Mouse (Mus musculus) inflammation-experienced regulatory T-cells, adult 6 months (primary cell): ENCODE measurements around the gene Ubr3. TPM values are rescaled to one million over a fixed set of nuclear protein-coding genes. Genes with fewer than 3 reads are reported as not detected.

Experiments
- ATAC-seq: one replicate; pipeline ENCODE4 v1.8.0; 2017
- polyA plus RNA-seq, 3 experiments: library from polyadenylated mRNA; unstranded; fragments of 100-300 nt; shearing (Covaris generic); gene quantifications; one replicate each; pipeline ENCODE4 v1.2.1; 2017

The Ubr3 gene
- polyA plus RNA-seq, 3 experiments from 2014 or later: 13.4 to 19.8 (median 13.7) TPM

DNA sequence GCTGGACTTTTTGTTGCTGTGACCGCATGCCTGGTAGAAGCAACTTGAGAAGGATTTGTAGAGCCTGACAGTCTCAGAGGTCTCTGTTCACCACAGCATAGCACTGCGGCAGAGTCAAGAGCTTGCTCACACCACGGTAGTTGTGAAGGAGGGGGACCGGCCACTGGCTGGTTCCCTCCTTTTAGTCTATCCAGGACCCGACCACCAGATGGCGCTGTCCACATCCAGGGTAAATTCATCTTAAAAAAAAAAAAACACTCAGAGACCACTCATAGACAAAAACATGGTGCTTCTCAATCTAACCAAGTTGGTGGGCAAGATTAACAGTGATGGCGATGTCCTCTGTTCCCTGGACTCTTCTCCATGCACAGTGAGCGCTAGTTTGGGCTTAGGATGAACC is 140.2 kb downstream of the Ubr3 start:
- no peak for ATAC-seq

DNA sequence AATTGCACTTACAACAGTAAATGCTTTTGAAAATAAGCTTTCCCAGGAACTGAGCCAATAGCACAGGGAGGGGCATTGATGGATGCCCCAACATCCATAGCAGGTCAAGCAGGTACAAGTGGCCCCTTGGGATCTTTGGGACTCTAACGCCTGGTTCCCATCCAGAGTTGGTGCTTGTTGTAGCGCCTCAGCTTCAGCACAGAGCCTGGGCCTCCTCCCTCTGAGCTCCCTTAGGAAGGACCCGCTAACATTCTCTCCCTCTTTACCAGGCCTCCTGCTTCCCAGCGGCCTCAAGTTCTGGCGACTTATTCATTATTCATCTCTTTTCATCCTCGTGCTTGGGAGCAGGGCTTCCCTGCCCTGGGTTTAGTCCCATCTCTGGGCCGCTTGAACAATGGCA is 141.7 kb downstream of the Ubr3 start, which contains the start of gene Myo3b:
Gene Myo3b (plus strand): TSS at position 375 of the 400 bp plus-strand sequence.
- no peak for ATAC-seq

DNA sequence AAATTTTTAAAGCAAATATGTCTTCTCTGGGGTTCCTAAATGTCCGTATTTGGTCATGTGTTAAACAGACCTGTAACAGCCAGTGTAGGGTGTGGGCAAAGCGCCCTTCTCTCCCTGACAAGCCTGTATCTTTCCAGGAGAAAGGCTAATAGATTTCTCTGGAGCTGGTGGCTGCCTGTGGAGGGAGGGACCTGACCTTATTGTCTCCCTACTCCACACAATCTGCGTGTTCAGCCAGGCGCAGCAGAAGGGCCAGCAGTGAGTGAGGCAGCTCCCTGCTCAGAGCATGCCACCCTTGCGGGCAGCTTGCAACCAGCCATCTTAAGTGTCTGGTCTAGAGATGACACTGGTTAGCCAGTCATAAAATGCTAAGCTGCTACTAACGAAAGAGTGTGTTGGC is 147.4 kb downstream of the Ubr3 start:
- ATAC-seq: no peak

DNA sequence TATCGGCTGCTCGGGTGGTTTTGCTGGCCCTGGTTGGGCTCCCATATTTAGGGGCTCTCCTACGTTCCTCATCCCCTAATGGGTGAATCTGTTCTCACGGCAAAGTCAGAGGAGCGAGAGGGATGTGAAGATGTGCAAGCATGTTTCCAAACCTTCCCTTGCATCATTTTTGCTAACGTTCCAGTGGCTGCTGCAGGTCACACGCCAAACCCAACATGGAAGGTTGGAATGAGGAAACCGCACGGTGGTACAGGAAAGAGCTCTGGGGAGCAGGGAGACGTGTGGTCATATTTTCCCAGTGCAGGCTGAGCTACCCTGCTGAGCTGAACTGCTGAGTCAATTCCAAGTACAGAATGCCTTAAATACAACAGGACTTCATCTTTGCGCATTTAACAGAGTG is 150.8 kb downstream of the Ubr3 start:
- ATAC-seq: no peak

DNA sequence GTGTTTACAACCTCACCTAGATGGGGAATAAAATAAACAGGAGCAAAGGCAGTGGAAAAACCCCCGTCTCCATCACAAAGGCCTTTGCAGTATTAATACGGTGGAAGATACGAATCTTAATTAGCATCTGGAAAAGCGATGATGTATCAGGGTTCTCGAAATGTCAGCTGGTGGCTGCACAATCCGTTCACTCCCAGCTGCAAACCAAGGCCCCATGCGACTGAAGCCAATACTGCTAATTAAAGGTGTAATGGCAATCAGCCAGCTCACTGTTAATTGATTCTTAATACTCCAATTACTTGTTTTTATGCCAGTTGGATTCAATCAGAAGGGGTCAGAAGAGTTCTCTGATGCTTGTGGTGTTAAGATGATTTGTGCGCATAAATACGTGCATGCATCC is 156.8 kb downstream of the Ubr3 start:
- ATAC-seq: no peak

DNA sequence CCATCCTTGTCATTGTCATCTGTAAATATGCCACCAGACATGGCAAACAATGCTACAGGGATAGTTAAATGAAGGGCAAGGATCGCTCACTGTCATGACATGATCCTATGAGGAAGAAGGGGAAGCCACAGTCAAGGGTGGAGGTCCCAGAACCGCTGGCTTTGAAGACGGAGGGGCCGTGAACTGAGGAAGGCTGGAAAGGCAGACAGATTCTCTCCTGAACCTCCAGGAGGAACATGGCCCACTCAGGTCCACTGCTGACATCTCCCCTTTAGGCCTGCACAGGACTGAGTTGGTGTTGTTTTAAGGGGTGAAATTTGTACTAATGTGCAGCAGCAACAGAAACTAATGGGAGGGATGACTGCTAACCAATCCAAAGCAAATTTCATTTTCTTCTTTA is 161.2 kb downstream of the Ubr3 start:
- ATAC-seq: no peak

DNA sequence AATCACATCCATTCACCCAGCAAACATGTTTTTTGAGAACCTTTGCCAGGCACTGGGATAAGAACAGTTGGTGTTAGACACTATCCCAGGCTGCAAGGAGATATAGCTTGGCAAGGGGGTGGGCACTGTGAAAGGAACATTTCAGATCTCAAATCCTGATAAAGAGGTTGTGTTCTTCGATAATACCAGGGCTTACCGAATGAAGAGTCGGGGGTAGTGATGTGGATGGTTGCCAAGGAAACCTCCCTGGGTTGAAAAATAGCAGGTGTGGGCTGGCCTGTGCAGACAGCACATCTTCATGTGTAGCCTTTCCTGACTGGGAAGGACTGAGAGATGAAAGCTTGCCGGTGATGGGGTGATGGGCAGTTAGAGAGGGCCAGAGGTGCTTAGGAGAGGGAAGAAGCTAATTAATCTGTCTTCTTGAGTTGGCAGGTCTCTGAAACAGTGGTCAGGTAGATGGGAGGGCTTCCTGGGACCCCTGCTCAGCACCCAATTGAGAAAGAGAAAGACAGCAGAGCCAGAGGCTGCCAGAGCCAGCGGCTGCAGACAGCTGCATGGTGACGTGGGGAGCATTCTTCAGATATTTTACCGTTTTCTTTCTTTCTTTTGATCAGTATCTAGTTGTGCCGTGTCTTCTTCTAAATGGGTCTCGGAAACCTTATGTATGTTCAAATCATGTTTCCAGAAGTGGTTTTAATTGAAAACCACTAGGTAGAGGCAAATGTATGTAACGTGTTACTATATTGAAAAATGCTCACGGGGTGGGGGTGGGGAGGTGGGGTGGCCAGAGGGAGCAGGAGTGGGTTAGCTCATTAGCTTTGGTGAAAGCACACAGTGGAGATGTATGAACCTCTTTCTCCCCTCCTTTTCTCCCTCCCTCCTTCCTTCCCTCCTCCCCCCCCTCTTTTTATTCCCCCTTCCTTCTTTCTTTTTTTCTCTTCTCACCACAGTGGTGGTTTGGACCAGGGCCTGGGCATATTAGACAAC is 163.6 kb downstream of the Ubr3 start:
- ATAC-seq: no peak

DNA sequence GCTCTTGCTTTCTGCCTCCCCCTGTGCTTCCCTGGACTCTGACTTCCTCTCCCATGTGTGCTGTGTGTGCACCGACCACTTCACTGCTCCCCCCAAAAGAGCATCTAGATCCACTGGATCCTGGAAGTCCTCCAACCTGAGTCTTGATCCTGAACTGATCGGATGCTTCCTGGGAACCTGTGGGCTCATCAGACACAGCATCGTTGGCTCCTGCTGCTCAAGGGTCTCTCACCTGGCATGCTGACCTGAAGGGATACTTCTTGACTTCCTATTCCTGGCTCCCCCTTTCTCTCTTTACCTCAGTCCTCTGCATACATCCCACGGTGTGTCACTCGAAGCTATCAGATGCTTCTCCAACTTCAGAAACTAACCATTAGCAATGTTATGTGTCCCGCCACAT is 168.1 kb downstream of the Ubr3 start:
- no peak for ATAC-seq

DNA sequence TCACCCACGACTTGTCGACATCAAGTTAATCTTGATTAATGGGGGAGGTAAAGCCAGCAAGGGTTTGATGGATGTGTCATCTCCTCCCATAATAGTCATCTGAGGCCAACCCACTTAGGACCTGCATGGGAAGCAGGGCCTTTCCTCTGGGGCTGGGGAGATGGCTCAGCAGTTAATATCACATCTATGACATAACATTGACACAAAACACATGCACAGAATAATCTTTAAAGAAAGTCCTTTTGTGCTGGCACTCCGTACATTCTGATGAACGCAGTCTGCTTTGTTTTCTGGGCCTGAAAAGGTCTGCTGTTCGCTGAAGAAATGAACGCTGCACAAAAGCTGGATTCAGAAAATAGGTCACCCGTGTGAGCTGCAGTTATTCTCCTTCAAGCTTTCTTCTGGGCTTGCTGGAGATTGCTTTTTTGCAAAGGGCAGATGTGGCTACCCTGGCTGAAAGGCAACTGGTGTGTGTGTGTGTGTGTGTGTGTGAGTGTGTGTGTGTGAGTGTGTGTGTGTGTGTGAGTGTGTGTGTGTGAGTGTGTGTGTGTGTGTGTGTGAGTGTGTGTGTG is 168.8 kb downstream of the Ubr3 start:
- no peak for ATAC-seq

DNA sequence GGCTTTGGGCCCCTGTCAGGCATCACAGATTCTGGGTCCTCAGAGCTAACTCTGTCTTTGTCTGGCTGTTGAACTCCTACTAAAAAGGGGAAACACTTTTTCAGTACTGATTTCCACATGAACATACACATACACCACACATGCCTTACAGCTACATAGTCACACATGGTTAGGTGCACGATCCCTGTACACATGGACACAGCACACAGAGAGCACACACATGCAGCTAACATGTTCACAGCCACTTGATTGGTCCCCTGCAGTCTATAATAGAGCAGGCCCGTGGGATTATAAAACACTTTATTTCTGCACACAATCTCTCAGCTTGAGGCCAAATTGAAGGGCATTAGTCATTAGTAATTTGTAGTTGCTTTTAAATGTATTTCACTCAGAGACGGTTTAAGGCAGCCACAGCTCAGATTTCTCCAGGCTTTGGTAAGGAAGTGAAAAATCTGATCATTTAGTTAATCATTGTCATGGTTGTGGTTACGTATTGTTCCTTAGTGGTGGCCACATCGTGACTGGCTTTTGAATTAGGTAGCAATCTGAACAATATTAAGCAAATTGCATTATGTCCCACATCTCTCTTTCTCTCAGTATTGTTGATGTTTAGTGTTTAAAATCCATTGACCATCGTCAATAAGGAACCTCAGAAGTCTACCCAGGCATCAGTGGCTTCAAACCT is 169.4 kb downstream of the Ubr3 start:
- no peak for ATAC-seq

DNA sequence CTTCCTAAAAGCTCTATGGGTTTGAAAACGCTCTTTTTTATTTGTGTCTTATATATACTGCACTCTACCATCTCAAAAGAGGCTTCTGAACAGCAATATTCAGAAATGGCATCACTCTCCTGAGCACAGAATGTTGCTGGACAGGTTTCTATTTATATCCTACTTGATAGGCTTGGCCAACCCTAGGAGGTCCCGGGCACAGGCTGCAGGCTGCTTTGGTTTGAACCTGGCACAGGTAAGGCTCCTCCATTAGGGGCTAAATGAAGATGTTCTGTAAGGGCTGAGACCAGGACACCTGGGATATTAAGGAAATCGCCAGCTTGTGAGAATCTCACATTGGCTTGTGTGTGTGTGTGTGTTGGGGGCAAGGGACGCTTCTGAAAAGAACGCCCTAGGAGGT is 172.8 kb downstream of the Ubr3 start:
- no peak for ATAC-seq

Other genes starting within 250 kb of the Ubr3 start
- not detected for gene Klhl41, start 227.1 kb upstream of the Ubr3 start, polyA plus RNA-seq
- 10 to 100 TPM in 2 of 3 experiments, 1 to 10 TPM in 1; 9.4 to 11.3 (median 11.1) TPM for gene Fastkd1, start 183.7 kb upstream of the Ubr3 start, polyA plus RNA-seq
- 100 to 1,000 TPM; 199 to 210 (median 207) TPM for gene Ppig, start 174.7 kb upstream of the Ubr3 start, polyA plus RNA-seq
- 1 to 10 TPM; 3.8 to 4.6 (median 4.3) TPM for gene Ccdc173, start 107.7 kb upstream of the Ubr3 start, polyA plus RNA-seq
- 10 to 100 TPM; 42.9 to 51.1 (median 50.9) TPM for gene Phospho2, start 107.6 kb upstream of the Ubr3 start, polyA plus RNA-seq
- gene Klhl23, start 75.3 kb upstream of the Ubr3 start, polyA plus RNA-seq: 1 to 10 TPM in 1 of 3 experiments, under 1 TPM in 1, not detected in 1; 0.12 to 1.1 TPM
- gene Ssb, start 35.7 kb upstream of the Ubr3 start, polyA plus RNA-seq: 100 to 1,000 TPM; 304 to 401 (median 325) TPM
- gene Mettl5, start 11.6 kb upstream of the Ubr3 start, polyA plus RNA-seq: 10 to 100 TPM; 63.9 to 71.4 (median 69.6) TPM
- gene Myo3b, start 141.9 kb downstream of the Ubr3 start, polyA plus RNA-seq: 10 to 100 TPM in 2 of 3 experiments, 1 to 10 TPM in 1; 7.0 to 13.4 (median 13.0) TPM